Mouse (Mus musculus) thymus, adult 2 months (tissue): ENCODE results near the gene Themis.

Experiments used
- CTCF ChIP-seq: fragments of 200-500 bp; IDR thresholded peaks from 2 replicates; pipeline ENCODE4 v1.5.1; 2012; ENCODE audit warnings: mild to moderate bottlenecking, control low read depth, low read length, moderate library complexity, borderline replicate concordance; ENCODE audit not compliant: control insufficient read depth, poor library complexity, insufficient read depth; ENCODE audit errors: extremely low read depth
- POLR2A ChIP-seq: fragments of 200-500 bp; IDR thresholded peaks from 2 replicates; pipeline ENCODE4 v1.6.1; 2012; ENCODE audit warnings: mild to moderate bottlenecking, low read length, control low read depth, moderate library complexity; ENCODE audit not compliant: control insufficient read depth, poor library complexity, insufficient read depth; ENCODE audit errors: extremely low read depth

GRCm38 (mm10) chr10:28799469-28799868 lies 131.3 kb downstream of the Themis start:
- TF ChIP-seq CTCF, result no peak
- TF ChIP-seq POLR2A, result no peak
